Mouse (Mus musculus) kidney, embryonic 15.5 days (tissue): ENCODE results near the gene Cacna1e. TPM values are rescaled to one million over a fixed set of nuclear protein-coding genes. Genes with fewer than 3 reads are reported as not detected.

ENCODE experiments used
- ATAC-seq: fragments of 200-750 bp; cut with Nextera tagmentation; replicated peaks from 2 replicates; pipeline ENCODE4 v1.8.0; 2017; ENCODE audit warnings: moderate TSS enrichment; ENCODE audit not compliant: low FRiP score
- H3K27ac ChIP-seq: fragments of 300-500 bp; sonication (generic); 2 replicates; pipeline ENCODE4 v1.5.1; 2015; ENCODE audit warnings: mild to moderate bottlenecking, inconsistent platforms
- H3K27me3 ChIP-seq: fragments of 300-500 bp; sonication (generic); 2 replicates; pipeline ENCODE4 v1.6.1; 2015; ENCODE audit warnings: inconsistent platforms
- H3K36me3 ChIP-seq: fragments of 300-500 bp; sonication (generic); 2 replicates; pipeline ENCODE4 v1.6.1; 2015; ENCODE audit warnings: inconsistent platforms
- H3K4me1 ChIP-seq: fragments of 300-500 bp; sonication (generic); 2 replicates; pipeline ENCODE4 v1.6.1; 2015; ENCODE audit warnings: inconsistent platforms
- H3K4me2 ChIP-seq: fragments of 300-500 bp; sonication (generic); 2 replicates; pipeline ENCODE4 v1.6.1; 2015; ENCODE audit warnings: moderate library complexity, mild to moderate bottlenecking, inconsistent platforms
- H3K4me3 ChIP-seq: fragments of 300-500 bp; sonication (generic); replicated peaks from 2 replicates; pipeline ENCODE4 v1.5.1; 2015; ENCODE audit warnings: mild to moderate bottlenecking, inconsistent platforms
- H3K9ac ChIP-seq: fragments of 300-500 bp; sonication (generic); 2 replicates; pipeline ENCODE4 v1.6.1; 2015; ENCODE audit warnings: mild to moderate bottlenecking, inconsistent platforms
- H3K9me3 ChIP-seq: fragments of 300-500 bp; sonication (generic); replicated peaks from 2 replicates; pipeline ENCODE4 v1.6.1; 2016; ENCODE audit warnings: inconsistent platforms
- WGBS: fragments of 180-500 bp; shearing (Covaris S2); methylation state at CpG from one replicate; pipeline ENCODE4 v1.1.7; 2015; ENCODE audit warnings: mixed read lengths; 5-methylcytosine and 5-hydroxymethylcytosine counted together
- polyA plus RNA-seq: library from polyadenylated mRNA; unstranded; fragments of >200 nt; fragmentation: Nextera tagmentation; extraction: Ambion mirVana; gene quantifications from 2 replicates; pipeline ENCODE4 v1.2.1, GENCODE M21; 2015

The Cacna1e gene
- polyA plus RNA-seq, 1 experiment from 2014 or later, result 0.14 TPM

DNA sequence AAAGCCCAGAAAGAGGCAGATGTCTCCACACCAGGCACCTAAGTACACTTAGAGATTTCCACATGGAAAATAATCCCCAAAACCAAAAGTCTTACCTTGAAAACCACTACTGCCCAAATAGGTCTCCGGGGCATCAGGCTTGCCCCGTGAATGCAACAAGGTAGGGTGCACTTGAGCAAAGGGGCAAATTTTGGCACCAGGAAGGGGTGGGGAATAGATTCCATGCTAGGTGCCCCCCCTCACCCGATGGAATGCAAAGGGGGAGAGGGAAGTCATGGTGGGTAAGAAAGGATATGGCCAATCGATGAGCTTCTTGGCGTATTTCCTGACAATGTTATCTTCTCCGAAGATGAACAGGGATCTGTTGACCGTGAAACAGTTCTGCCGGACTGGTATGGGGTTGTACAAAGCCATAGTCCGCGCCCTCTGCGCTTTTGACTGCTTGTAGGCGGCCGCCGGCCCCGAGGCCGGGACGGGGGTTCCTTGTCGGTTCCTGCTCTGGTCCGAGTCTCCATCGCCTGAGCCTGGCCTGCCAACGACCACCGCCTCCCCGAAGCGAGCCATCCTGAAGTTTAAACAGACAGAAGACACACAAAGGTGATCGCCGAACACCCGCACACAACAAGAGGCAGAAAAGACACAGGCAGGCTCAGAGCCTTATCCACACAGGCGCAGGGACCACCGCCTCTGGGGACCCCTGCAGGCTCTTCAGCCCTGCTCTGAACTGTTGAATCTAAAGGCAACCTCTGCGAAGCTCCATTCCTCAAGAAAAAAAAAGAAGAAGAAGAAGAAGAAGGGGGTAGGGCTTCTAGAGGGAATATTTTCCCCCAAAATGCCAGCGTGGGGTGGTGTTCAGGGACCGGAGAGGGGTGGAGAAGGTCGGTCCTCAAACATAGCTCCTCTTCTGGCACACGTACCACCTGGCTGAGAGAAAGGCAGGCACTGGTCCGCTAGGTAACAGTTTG is 158.7 kb downstream of the Cacna1e start:
- H3K9ac ChIP-seq, result no peak overlapping the region
- peaks cover 85% of the 10 kb centered on the region for H3K27me3 ChIP-seq
- peak overlapping the region; percentile 63 for H3K4me2 ChIP-seq
- no peak for ATAC-seq
- H3K9me3 ChIP-seq, result no peaks in the 10 kb centered on the region
- H3K27ac ChIP-seq, result no peak overlapping the region
- peak overlapping the region; percentile 37 for H3K4me3 ChIP-seq
- H3K4me1 ChIP-seq, result peaks cover 20% of the 10 kb centered on the region
- no peaks in the 10 kb centered on the region for H3K36me3 ChIP-seq
- 24% methylated on average over 35 of the region's 35 CpGs for WGBS

DNA sequence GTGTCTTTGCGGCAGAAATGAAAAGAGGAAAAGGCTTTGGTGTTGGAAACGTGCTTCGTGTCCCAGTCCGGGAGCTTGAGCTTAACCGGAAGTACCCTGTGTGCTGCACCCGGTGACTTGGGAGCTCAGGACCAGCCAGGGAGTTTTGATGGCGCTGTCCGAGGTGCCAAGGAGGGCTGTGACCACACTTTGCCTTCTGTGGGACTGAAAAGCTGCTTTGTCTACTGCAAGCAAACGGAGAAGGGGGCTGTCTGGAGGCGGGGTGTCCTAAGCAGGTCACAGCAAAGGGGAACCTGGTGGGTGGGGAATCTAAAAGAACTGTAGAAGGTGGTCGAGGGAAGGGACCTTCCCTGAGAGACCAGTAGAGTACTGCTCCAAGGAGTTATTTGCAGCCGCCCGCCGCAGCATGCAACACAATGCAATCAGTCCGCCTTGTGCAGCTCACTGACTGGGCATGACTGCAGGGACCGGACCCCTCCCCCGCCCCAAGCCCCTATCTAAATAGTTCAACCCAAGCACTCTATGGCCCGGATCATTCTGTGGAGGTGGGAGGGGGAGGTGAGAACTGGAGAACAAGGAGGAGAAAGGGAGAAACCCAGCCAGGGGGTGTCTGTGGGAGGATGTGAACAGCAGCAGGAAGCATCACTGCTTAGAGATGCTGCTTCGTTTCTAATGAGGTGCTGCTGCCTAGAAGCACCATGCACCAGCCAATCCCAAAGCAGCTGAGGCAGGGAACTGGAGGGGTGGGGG is 160.6 kb downstream of the Cacna1e start:
- H3K4me3 ChIP-seq, result no peak overlapping the region
- peaks cover 67% of the 10 kb centered on the region for H3K27me3 ChIP-seq
- H3K9me3 ChIP-seq, result no peaks in the 10 kb centered on the region
- no peaks in the 10 kb centered on the region for H3K36me3 ChIP-seq
- no peak overlapping the region for H3K9ac ChIP-seq
- WGBS, result 3% methylated on average over 19 of the region's 19 CpGs
- peak overlapping the region; percentile 46 for H3K4me2 ChIP-seq
- no peak overlapping the region for H3K27ac ChIP-seq
- peaks cover 20% of the 10 kb centered on the region for H3K4me1 ChIP-seq
- peak; percentile 41; the same call in 1 of the 2 replicates for ATAC-seq

DNA sequence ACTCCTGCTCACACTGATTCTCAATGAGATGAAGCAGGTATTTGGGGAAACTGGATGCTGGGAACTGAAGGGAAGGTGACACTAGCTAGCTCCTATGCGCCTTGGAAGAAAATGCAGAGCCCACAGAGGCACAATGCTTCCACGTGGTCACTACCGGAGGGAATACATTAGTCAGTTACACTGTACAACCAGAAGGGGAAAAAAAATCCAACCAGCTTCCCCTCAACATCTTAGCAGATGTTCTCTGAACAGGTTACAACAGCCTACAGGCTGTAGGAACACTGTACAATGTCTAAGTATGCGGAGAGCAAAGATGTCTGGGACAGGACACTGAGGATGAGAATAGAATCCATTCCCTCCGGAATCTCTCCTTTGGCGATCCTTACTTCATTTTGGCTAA is 161.2 kb downstream of the Cacna1e start:
- Histone ChIP-seq H3K9ac (no peak overlapping the region), H3K9me3 (no peaks in the 10 kb centered on the region), H3K36me3 (no peaks in the 10 kb centered on the region), H3K4me1 (peaks cover 20% of the 10 kb centered on the region), H3K27me3 (peaks cover 61% of the 10 kb centered on the region), H3K4me3 (no peak overlapping the region), H3K27ac (no peak overlapping the region), H3K4me2 (peak overlapping the region; percentile 46)
- ATAC-seq, result no peak
- 44% methylated on average over 6 of the region's 6 CpGs for WGBS

GRCm38 (mm10) chr1:154715596-154715995 is 168.7 kb downstream of the Cacna1e start:
- Histone ChIP-seq H3K27ac (no peak overlapping the region), H3K27me3 (no peaks in the 10 kb centered on the region), H3K36me3 (no peaks in the 10 kb centered on the region), H3K4me3 (no peak overlapping the region), H3K9me3 (no peaks in the 10 kb centered on the region), H3K9ac (no peak overlapping the region), H3K4me2 (no peak overlapping the region), H3K4me1 (no peaks in the 10 kb centered on the region)
- no peak for ATAC-seq
- 64% methylated on average over 7 of the region's 7 CpGs for WGBS

- no peaks in the 10 kb centered on the region for H3K27me3 ChIP-seq
- no peak overlapping the region for H3K4me3 ChIP-seq
- WGBS, result 93% methylated on average over 4 of the region's 4 CpGs
- H3K36me3 ChIP-seq, result no peaks in the 10 kb centered on the region
- no peak overlapping the region for H3K27ac ChIP-seq
- H3K9me3 ChIP-seq, result no peaks in the 10 kb centered on the region
- ATAC-seq, result no peak
- H3K4me1 ChIP-seq, result no peaks in the 10 kb centered on the region
- no peak overlapping the region for H3K4me2 ChIP-seq
- H3K9ac ChIP-seq, result no peak overlapping the region
These were observed 171.6 kb downstream of the Cacna1e start for GRCm38 (mm10) chr1:154712747-154713146.

DNA sequence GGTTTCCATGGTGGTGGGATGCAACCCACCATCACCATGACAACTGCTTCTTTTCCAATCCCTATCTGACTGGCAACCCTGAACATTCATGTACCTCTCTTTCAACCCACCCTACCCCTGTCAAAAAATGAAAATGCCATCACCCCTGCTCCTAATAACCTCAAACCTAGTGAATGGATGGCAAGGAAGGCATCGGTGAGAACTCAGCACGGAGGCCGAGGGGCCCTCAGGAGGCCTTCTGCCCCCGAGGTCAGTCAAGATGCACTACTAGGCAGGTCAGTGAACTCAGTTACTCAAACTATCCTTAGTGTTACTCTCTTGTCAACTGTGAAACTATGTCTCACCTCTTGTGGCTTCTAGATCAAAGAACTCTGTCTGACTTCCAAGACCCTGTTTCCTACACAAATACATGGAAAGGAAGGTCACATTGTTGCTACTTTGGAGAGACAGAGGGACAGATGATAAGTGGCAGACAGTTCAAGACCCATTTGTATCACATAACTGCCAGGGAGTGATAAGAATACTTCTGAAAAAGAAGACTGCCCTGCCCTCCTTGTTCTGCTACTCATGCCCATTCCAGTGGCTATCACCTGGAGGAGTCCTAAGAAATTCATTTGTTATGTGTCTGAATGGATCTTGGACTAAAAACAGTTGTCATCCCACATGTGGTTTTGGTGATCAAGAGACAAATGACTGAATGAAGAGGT is 176.6 kb downstream of the Cacna1e start:
- H3K4me2 ChIP-seq, result no peak overlapping the region
- H3K4me1 ChIP-seq, result peaks cover 17% of the 10 kb centered on the region
- H3K9ac ChIP-seq, result no peak overlapping the region
- H3K27me3 ChIP-seq, result no peaks in the 10 kb centered on the region
- H3K4me3 ChIP-seq, result no peak overlapping the region
- no peaks in the 10 kb centered on the region for H3K36me3 ChIP-seq
- WGBS, result 72% methylated on average over 4 of the region's 4 CpGs
- no peaks in the 10 kb centered on the region for H3K9me3 ChIP-seq
- ATAC-seq, result no peak
- no peak overlapping the region for H3K27ac ChIP-seq

DNA sequence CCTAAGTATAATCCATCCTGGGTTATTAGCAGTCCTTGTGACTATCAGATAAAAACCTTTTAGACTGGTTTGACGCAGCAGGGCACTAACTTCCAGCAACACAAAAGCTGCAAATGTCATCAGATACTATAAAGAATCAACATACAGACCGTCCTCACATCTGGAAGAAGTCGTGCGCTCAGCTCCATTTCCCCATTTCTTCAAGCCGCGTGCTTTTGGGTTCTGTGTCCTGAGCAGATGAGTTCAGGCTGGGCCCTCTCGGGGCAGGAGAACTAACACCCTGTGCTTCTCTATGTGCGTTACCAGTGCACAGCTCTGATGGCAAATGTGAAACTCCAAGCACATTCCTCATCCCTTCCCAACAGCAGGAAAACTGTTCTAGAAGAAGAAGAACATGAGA is 177.3 kb downstream of the Cacna1e start:
- 50% methylated on average over 8 of the region's 8 CpGs for WGBS
- Histone ChIP-seq H3K9ac (no peak overlapping the region), H3K36me3 (no peaks in the 10 kb centered on the region), H3K27ac (no peak overlapping the region), H3K9me3 (no peaks in the 10 kb centered on the region), H3K27me3 (no peaks in the 10 kb centered on the region), H3K4me3 (no peak overlapping the region), H3K4me1 (peaks cover 17% of the 10 kb centered on the region), H3K4me2 (no peak overlapping the region)
- ATAC-seq, result no peak

- Histone ChIP-seq H3K4me1 (peaks cover 17% of the 10 kb centered on the region), H3K9me3 (no peaks in the 10 kb centered on the region), H3K36me3 (no peaks in the 10 kb centered on the region), H3K27me3 (no peaks in the 10 kb centered on the region), H3K9ac (no peak overlapping the region), H3K4me3 (no peak overlapping the region), H3K4me2 (no peak overlapping the region), H3K27ac (no peak overlapping the region)
- WGBS, result 20% methylated on average over 7 of the region's 7 CpGs
- peak; percentile 52; the same call in 1 of the 2 replicates for ATAC-seq
These were observed 178.3 kb downstream of the Cacna1e start for GRCm38 (mm10) chr1:154705882-154706565.

- ATAC-seq, result peak; percentile 58; the same call in 1 of the 2 replicates
- Histone ChIP-seq H3K4me1 (peaks cover 17% of the 10 kb centered on the region), H3K4me2 (no peak overlapping the region), H3K4me3 (no peak overlapping the region), H3K9ac (no peak overlapping the region), H3K36me3 (no peaks in the 10 kb centered on the region), H3K9me3 (no peaks in the 10 kb centered on the region), H3K27me3 (no peaks in the 10 kb centered on the region), H3K27ac (no peak overlapping the region)
- WGBS, result 38% methylated on average over 11 of the region's 11 CpGs
These were observed 179.6 kb downstream of the Cacna1e start for GRCm38 (mm10) chr1:154704558-154705185.

DNA sequence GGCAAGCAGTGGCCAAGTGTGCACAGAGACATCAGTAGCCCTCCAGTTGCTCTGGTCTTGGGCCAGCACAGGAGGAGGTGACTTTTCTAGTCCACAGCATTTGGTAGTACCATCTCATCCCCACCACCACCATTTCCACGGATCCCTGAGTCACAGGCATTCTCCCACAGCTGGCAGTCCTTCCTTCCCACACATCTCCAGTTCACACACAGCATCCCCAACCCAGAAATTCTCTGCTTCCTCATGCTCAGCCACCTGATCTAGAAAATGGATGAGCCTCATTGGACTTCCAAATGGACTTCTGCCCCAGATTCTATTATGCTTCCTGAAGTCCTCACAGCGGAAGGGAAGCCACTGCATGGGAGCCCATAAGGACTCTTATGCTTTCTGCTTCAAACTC is 181.7 kb downstream of the Cacna1e start:
- ATAC-seq, result no peak
- H3K9me3 ChIP-seq, result no peaks in the 10 kb centered on the region
- no peak overlapping the region for H3K4me2 ChIP-seq
- peaks cover 17% of the 10 kb centered on the region for H3K4me1 ChIP-seq
- H3K27ac ChIP-seq, result no peak overlapping the region
- H3K9ac ChIP-seq, result no peak overlapping the region
- no peak overlapping the region for H3K4me3 ChIP-seq
- 83% methylated on average over 2 of the region's 2 CpGs for WGBS
- no peaks in the 10 kb centered on the region for H3K27me3 ChIP-seq
- no peaks in the 10 kb centered on the region for H3K36me3 ChIP-seq
